26 mouse cellular contexts compared by ENCODE assay signal in the genomic region with DNA sequence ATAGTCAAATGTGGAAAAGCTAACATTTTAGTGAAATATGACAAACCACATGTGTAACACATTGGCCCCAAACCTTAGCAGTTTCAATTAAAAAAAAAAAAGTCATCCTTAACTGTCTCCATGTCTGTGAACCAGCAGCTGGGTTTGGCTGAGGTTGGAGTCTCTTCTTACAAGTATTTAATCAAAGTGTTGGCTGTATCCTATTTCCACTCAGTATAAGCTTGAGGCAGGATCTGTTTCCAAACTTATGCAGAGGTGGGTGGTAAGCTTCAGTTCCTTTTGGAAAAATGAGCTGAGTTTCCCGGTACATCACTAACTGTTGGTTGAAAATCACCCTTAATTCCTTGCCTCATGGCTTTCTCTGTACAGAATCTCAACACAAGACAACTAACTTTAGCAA.
A peak's percentile ranks its signal among the peaks of the same experiment; 100 is the strongest.
DNase-seq lines count a peak whose midpoint lies in the region; ATAC-seq lines count a peak whose summit lies in the region.
"Had no signal": no experiment of that assay in that cellular context is flagged by ENCODE, and none has a peak within 500 bp of the region (broad histone marks: within the 10 kb centered on the region; RNA-seq: fewer than 3 reads in every experiment).

No protein-coding gene starts in this region.

- no peak overlapping the region for H3K4me3 ChIP-seq in kidney, embryonic 16.5 days (ENCODE audit: low read length)
- H3K4me3 ChIP-seq: embryonic facial prominence, embryonic 15.5 days; heart, embryonic 12.5 days; heart, embryonic 15.5 days; hindbrain, embryonic 10.5 days; hindbrain, embryonic 13.5 days had no signal

- no peaks in the 10 kb centered on the region for H3K4me1 ChIP-seq in kidney, embryonic 16.5 days (ENCODE audit: insufficient read depth, low read length)
- H3K4me1 ChIP-seq: embryonic facial prominence, embryonic 15.5 days; heart, embryonic 12.5 days; heart, embryonic 15.5 days; hindbrain, embryonic 10.5 days; hindbrain, embryonic 13.5 days had no signal

- H3K36me3 ChIP-seq in kidney, embryonic 16.5 days (ENCODE audit: insufficient read depth, low read length), result no peaks in the 10 kb centered on the region
- H3K36me3 ChIP-seq: embryonic facial prominence, embryonic 15.5 days; heart, embryonic 12.5 days; heart, embryonic 15.5 days; hindbrain, embryonic 10.5 days; hindbrain, embryonic 13.5 days had no signal

- H3K4me2 ChIP-seq in kidney, embryonic 16.5 days (replicated peaks; ENCODE audit: low read depth, low read length), result no peak overlapping the region
- H3K4me2 ChIP-seq: embryonic facial prominence, embryonic 15.5 days; heart, embryonic 12.5 days; heart, embryonic 15.5 days; hindbrain, embryonic 13.5 days had no signal

- ATAC-seq in kidney, embryonic 16.5 days (ENCODE audit: low FRiP score, low TSS enrichment), result 0 out of 2 replicates have a peak, but pooled peaks have one; percentile 39
- ATAC-seq: CD4-positive, CD25-positive, alpha-beta regulatory T cell, adult 4 months; forebrain, embryonic 14.5 days; forebrain, postnatal 0 days; hindbrain, embryonic 16.5 days had no signal

- H3K9ac ChIP-seq in kidney, embryonic 16.5 days (replicated peaks; ENCODE audit: low read length), result no peak overlapping the region
- H3K9ac ChIP-seq: embryonic facial prominence, embryonic 15.5 days; forebrain, postnatal 0 days; heart, embryonic 12.5 days; heart, embryonic 15.5 days; hindbrain, embryonic 13.5 days had no signal

- peak; percentile 31 to 39 for DNase-seq in frontal cortex, adult 2 months (ENCODE audit: extremely low spot score in 1 of 2, low spot score in 1 of 2)
- no peak for DNase-seq in frontal cortex, postnatal 10 days (ENCODE audit: low spot score in 2 of 2)
- DNase-seq in kidney, adult 18-20 months, result no peak
- peak; percentile 42 for DNase-seq in right cerebral cortex, adult 18-20 months
- DNase-seq in right cerebral cortex, postnatal 14 days, result no peak
- DNase-seq: adrenal gland, adult 2 months; adrenal gland, postnatal 14 days; cerebellum, adult 11-12 months; cerebellum, adult 8-10 months; cerebellum, postnatal 10 days; cerebellum, postnatal 36 days; embryo, embryonic 11 days; forebrain, postnatal 0 days; gastrocnemius, postnatal 25 days; heart, adult 18-20 months; heart, postnatal 10 days; heart, postnatal 36 days had no signal

- H3K27me3 ChIP-seq in kidney, embryonic 16.5 days (ENCODE audit: insufficient read depth, low read length), result no peaks in the 10 kb centered on the region
- H3K27me3 ChIP-seq: embryonic facial prominence, embryonic 15.5 days; heart, embryonic 12.5 days; heart, embryonic 15.5 days; hindbrain, embryonic 13.5 days had no signal

- WGBS in kidney, embryonic 16.5 days, result 53% methylated on average over 1 of the region's 1 CpGs

- no peaks in the 10 kb centered on the region for H3K9me3 ChIP-seq in kidney, embryonic 16.5 days (ENCODE audit: low read length)
- H3K9me3 ChIP-seq: embryonic facial prominence, embryonic 15.5 days; heart, embryonic 12.5 days; heart, embryonic 15.5 days; hindbrain, embryonic 10.5 days; hindbrain, embryonic 13.5 days had no signal

- no peak overlapping the region for H3K27ac ChIP-seq in kidney, embryonic 16.5 days (ENCODE audit: low read length)
- H3K27ac ChIP-seq: embryonic facial prominence, embryonic 15.5 days; heart, embryonic 15.5 days; hindbrain, embryonic 10.5 days; hindbrain, embryonic 13.5 days had no signal

Comparison
In these comparisons a context has a peak if more than half of its experiments do, and no peak if none do; other contexts are left out.
1. DNase-seq: peak in frontal cortex, adult 2 months (2 of 2) and right cerebral cortex, adult 18-20 months (single experiment); none in frontal cortex, postnatal 10 days (0 of 2), kidney, adult 18-20 months (single experiment) and right cerebral cortex, postnatal 14 days (single experiment).